Mouse (Mus musculus) bone marrow, adult 2 months (tissue): ENCODE measurements at regions not wholly inside any gene's neighbourhood (a gene's known extent, or its start where the extent isn't known, plus 50 kb on each side); places are given as distances from the start of the nearest gene placed in this dataset.

Source experiments
- CTCF ChIP-seq: fragments of 200-500 bp; IDR thresholded peaks from 2 replicates; pipeline ENCODE4 v1.5.1; 2011; ENCODE audit warnings: low read length, control low read depth; ENCODE audit not compliant: control insufficient read depth, insufficient read depth
- POLR2A ChIP-seq: fragments of 200-500 bp; IDR thresholded peaks from 2 replicates; pipeline ENCODE4 v1.6.1; 2011; ENCODE audit warnings: low read depth, mild to moderate bottlenecking, control low read depth, low read length, borderline replicate concordance; ENCODE audit not compliant: control insufficient read depth

DNA sequence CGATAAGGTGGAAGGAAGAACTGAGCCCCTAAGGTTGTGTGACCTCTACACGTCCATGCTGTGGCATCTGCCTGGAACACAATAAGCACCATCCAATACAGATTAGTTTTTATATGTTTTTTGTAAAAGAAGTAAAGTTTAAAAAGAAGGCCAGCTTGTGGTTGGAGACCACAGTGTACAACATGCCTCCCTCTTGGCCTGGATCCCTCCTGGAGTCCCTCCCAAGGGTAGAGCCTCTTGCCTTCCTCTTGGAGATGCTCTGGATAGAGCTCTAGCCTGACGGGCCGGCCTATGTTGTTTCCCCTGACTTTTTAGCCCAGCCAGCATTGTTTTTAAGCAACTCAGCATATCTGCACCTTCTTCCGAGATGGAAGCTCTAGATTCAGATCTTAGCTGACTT is 138.0 kb downstream of the Vegfa start:
- TF ChIP-seq CTCF (no peak), POLR2A (no peak)
